Mouse (Mus musculus) hindbrain, postnatal 0 days (tissue): Measurements from ENCODE around the gene Clec12b. TPM values are rescaled to one million over a fixed set of nuclear protein-coding genes. Genes with fewer than 3 reads are reported as not detected.

Source experiments
- ATAC-seq: fragments of 200-750 bp; cut with Nextera tagmentation; 2 replicates; pipeline ENCODE4 v1.8.0; 2017; ENCODE audit warnings: mild to moderate bottlenecking, moderate TSS enrichment, moderate library complexity
- DNase-seq: peaks from one replicate; pipeline ENCODE4 v3.0.0-alpha.2; 2015; ENCODE audit warnings: low spot score
- H3K27ac ChIP-seq: fragments of 300-500 bp; sonication (generic); 2 replicates; pipeline ENCODE4 v1.5.1; 2014; ENCODE audit warnings: mild to moderate bottlenecking
- H3K27me3 ChIP-seq: fragments of 300-500 bp; sonication (generic); 2 replicates; pipeline ENCODE4 v1.6.1; 2014; ENCODE audit warnings: low read length, mixed read lengths; ENCODE audit not compliant: insufficient read depth
- H3K36me3 ChIP-seq: fragments of 300-500 bp; sonication (generic); 2 replicates; pipeline ENCODE4 v1.6.1; 2014; ENCODE audit warnings: low read length, mixed read lengths; ENCODE audit not compliant: insufficient read depth
- H3K4me1 ChIP-seq: fragments of 300-500 bp; sonication (generic); 2 replicates; pipeline ENCODE4 v1.6.1; 2014; ENCODE audit warnings: antibody characterized with exemption, low read length, mixed read lengths; ENCODE audit not compliant: insufficient read depth
- H3K4me2 ChIP-seq: fragments of 300-500 bp; sonication (generic); 2 replicates; pipeline ENCODE4 v1.6.1; 2014; ENCODE audit warnings: low read depth, mild to moderate bottlenecking, low read length, moderate library complexity, mixed read lengths
- H3K4me3 ChIP-seq: fragments of 300-500 bp; sonication (generic); 2 replicates; pipeline ENCODE4 v1.5.1; 2014; ENCODE audit warnings: low read length
- H3K9ac ChIP-seq: fragments of 300-500 bp; sonication (generic); replicated peaks from 2 replicates; pipeline ENCODE4 v1.6.1; 2014; ENCODE audit warnings: mild to moderate bottlenecking, low read length, moderate library complexity, mixed read lengths
- H3K9me3 ChIP-seq: fragments of 300-500 bp; sonication (generic); 2 replicates; pipeline ENCODE4 v1.6.1; 2016; ENCODE audit warnings: low read length, mixed read lengths
- CTCF ChIP-seq: IDR thresholded peaks from 2 replicates; pipeline ENCODE4 v1.5.1; 2016; ENCODE audit warnings: antibody characterized with exemption, control low read depth, low read depth
- WGBS: fragments of 180-500 bp; shearing (Covaris S2); extraction: QIAGEN DNeasy Blood & Tissue Kit; methylation state at CpG from one replicate; pipeline ENCODE4 v1.1.7; 2014; 5-methylcytosine and 5-hydroxymethylcytosine counted together
- polyA plus RNA-seq: library from polyadenylated mRNA; unstranded; fragments of >200 nt; fragmentation: Nextera tagmentation; extraction: Ambion mirVana; gene quantifications from 2 replicates; pipeline ENCODE4 v1.2.1, GENCODE M21; 2015
- total RNA-seq: library from RNA; depleted of rRNA; stranded (reverse); fragments of >200 nt; gene quantifications from 2 replicates; pipeline ENCODE4 v1.2.3, GENCODE M21; 2014; rRNA removed

The Clec12b gene
- total RNA-seq (0.29 and 0.42 TPM in 2 replicates), polyA plus RNA-seq (0.49 TPM in 2 replicates)

- no peak within 1 kb of the TSS for H3K4me3 ChIP-seq
- no peaks in the 10 kb centered on the region for H3K9me3 ChIP-seq
- DNase-seq = no peak
- no peaks in the 10 kb centered on the region for H3K36me3 ChIP-seq
- H3K4me1 ChIP-seq = no peaks in the 10 kb centered on the region
- no peak within 1 kb of the TSS for H3K9ac ChIP-seq
- WGBS = 77% methylated on average over 2 of the region's 2 CpGs
- no peak for TF ChIP-seq CTCF
- no peak within 1 kb of the TSS; the same call in 1 of the 2 replicates for H3K27ac ChIP-seq
- H3K27me3 ChIP-seq = no peaks in the 10 kb centered on the region
- no peak within 1 kb of the TSS for H3K4me2 ChIP-seq
- no peak for ATAC-seq
Observed at GRCm38 (mm10) chr6:129385774-129386173, at the start of gene Clec12b. Clec12b (minus strand) TSS chr6:129385874.

GRCm38 (mm10) chr6:129434239-129434638 lies 48.6 kb upstream of the Clec12b start:
- TF ChIP-seq CTCF = no peak
- Histone ChIP-seq H3K4me3 (no peak overlapping the region), H3K4me1 (no peaks in the 10 kb centered on the region), H3K27ac (no peak overlapping the region), H3K4me2 (no peak overlapping the region), H3K9ac (no peak overlapping the region), H3K36me3 (no peaks in the 10 kb centered on the region), H3K9me3 (no peaks in the 10 kb centered on the region), H3K27me3 (no peaks in the 10 kb centered on the region)
- DNase-seq (no peak), ATAC-seq (no peak)
- WGBS = 61% methylated on average over 5 of the region's 5 CpGs

- Histone ChIP-seq H3K9ac (no peak overlapping the region), H3K9me3 (no peaks in the 10 kb centered on the region), H3K36me3 (no peaks in the 10 kb centered on the region), H3K4me3 (no peak overlapping the region), H3K27me3 (no peaks in the 10 kb centered on the region), H3K27ac (no peak overlapping the region), H3K4me1 (no peaks in the 10 kb centered on the region), H3K4me2 (no peak overlapping the region)
- no peak for ATAC-seq
- WGBS = 79% methylated on average over 4 of the region's 4 CpGs
- no peak for DNase-seq
- no peak for TF ChIP-seq CTCF
Observed at GRCm38 (mm10) chr6:129427281-129427680, 41.6 kb upstream of the Clec12b start.

DNA sequence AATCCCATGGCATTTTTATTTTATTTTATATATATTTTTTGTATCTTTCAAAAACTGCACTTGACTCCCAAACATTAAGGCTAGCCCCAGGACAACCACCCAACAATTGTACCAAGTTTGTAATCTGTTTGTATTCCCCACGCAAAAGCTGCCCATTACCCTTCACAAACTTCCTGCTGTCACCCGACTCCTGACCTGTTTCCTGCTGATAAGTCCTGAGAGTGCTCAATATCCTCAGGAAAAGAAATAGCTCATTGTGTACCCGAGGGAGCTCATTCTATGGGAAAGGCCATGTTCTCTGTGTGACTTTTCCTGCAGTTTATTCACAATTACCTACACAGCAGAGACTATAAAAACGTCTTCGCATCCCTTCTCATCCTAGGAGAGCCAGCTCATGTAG lies 40.1 kb upstream of the Clec12b start:
- Histone ChIP-seq H3K4me1 (no peaks in the 10 kb centered on the region), H3K27me3 (no peaks in the 10 kb centered on the region), H3K4me2 (no peak overlapping the region), H3K4me3 (no peak overlapping the region), H3K36me3 (no peaks in the 10 kb centered on the region), H3K9me3 (no peaks in the 10 kb centered on the region), H3K9ac (no peak overlapping the region), H3K27ac (no peak overlapping the region)
- no peak for ATAC-seq
- WGBS = 45% methylated on average over 5 of the region's 5 CpGs
- DNase-seq = no peak
- TF ChIP-seq CTCF = no peak

- Histone ChIP-seq H3K9ac (no peak overlapping the region), H3K4me2 (no peak overlapping the region), H3K9me3 (no peaks in the 10 kb centered on the region), H3K4me3 (no peak overlapping the region), H3K4me1 (no peaks in the 10 kb centered on the region), H3K27ac (no peak overlapping the region), H3K27me3 (no peaks in the 10 kb centered on the region), H3K36me3 (no peaks in the 10 kb centered on the region)
- no peak for TF ChIP-seq CTCF
- ATAC-seq (no peak), DNase-seq (no peak)
- WGBS = 79% methylated on average over 5 of the region's 5 CpGs
Observed at GRCm38 (mm10) chr6:129425217-129425616, 39.5 kb upstream of the Clec12b start.

- Histone ChIP-seq H3K9ac (no peak overlapping the region), H3K27me3 (no peaks in the 10 kb centered on the region), H3K9me3 (no peaks in the 10 kb centered on the region), H3K36me3 (no peaks in the 10 kb centered on the region), H3K4me2 (no peak overlapping the region), H3K27ac (no peak overlapping the region), H3K4me3 (no peak overlapping the region), H3K4me1 (no peaks in the 10 kb centered on the region)
- WGBS = 11% methylated on average over 1 of the region's 1 CpGs
- peak; percentile 94 for ATAC-seq
- peak; percentile 92 for TF ChIP-seq CTCF
- peak; percentile 75 for DNase-seq
Observed at GRCm38 (mm10) chr6:129423734-129424072, 38.0 kb upstream of the Clec12b start.

GRCm38 (mm10) chr6:129423040-129423733 lies 37.5 kb upstream of the Clec12b start:
- Histone ChIP-seq H3K9ac (no peak overlapping the region), H3K36me3 (no peaks in the 10 kb centered on the region), H3K4me3 (no peak overlapping the region), H3K4me2 (no peak overlapping the region), H3K4me1 (no peaks in the 10 kb centered on the region), H3K9me3 (no peaks in the 10 kb centered on the region), H3K27me3 (no peaks in the 10 kb centered on the region), H3K27ac (no peak overlapping the region)
- TF ChIP-seq CTCF = no peak
- WGBS = 63% methylated on average over 4 of the region's 4 CpGs
- peak; percentile 30 for DNase-seq
- peak; percentile 29 for ATAC-seq
